Mouse (Mus musculus): ENCODE data around the gene Sbf2.

GRCm38 (mm10) chr7:110265796-110266195, 348.9 kb downstream of the Sbf2 start:
- peak; percentile 86 for TF ChIP-seq CTCF (IDR thresholded peaks at IDR 0.05; ENCODE audit: borderline replicate concordance, control insufficient read depth, extremely low read depth, insufficient read depth, low read length, poor library complexity)
- no peak for TF ChIP-seq POLR2A (IDR thresholded peaks at IDR 0.05; ENCODE audit: control insufficient read depth, extremely low read depth, insufficient read depth, low read length, poor library complexity)

Measured in thymus, adult 2 months (tissue).